Mouse (Mus musculus) adrenal gland, postnatal 36 days (tissue): Measurements from ENCODE around the gene Exoc1. TPM values are rescaled to one million over a fixed set of nuclear protein-coding genes. Genes with fewer than 3 reads are reported as not detected.

Experiments used
- DNase-seq, 2 experiments: peaks; one replicate each; pipeline ENCODE4 v3.0.0; 2021; ENCODE audit warnings: mixed read lengths in 1 of 2
- long read RNA-seq, 2 experiments: library from polyadenylated mRNA; stranded (forward); transcript quantifications; one replicate each; pipeline ENCODE4 v2.0.0; 2021; ENCODE audit warnings: borderline sequencing depth in 2 of 2
- total RNA-seq, 2 experiments: library from RNA; stranded (reverse); gene quantifications; 2 replicates each; pipeline ENCODE4 v1.2.3; 2021

Gene Exoc1
- total RNA-seq, result 10 to 100 TPM; 46.5 to 58.1 TPM
- long read RNA-seq, experiment 1, transcript Exoc1-202 (19 exons, 3,371 nt), result minor isoform, 7 of 47 reads
- long read RNA-seq, experiment 1, transcript Exoc1-201 (18 exons, 3,272 nt), result major isoform, 29 of 47 reads
- long read RNA-seq, experiment 1, partial matches to known transcripts, result 3 of 47 reads
- long read RNA-seq, experiment 1, other reads (novel, unspliced or antisense), result 6 of 47 reads
- long read RNA-seq, experiment 2, transcript Exoc1-201 (18 exons, 3,272 nt), result major isoform, 13 of 20 reads
- long read RNA-seq, experiment 2, partial matches to known transcripts, result 2 of 20 reads
- long read RNA-seq, experiment 2, other reads (novel, unspliced or antisense), result 1 of 20 reads

- DNase-seq, result peak; percentile 94 to 95
Observed at GRCm38 (mm10) chr5:76529040-76529703, at the start of gene Exoc1. Gene Exoc1 (plus strand): TSS chr5:76529311.

GRCm38 (mm10) chr5:76483811-76484210, 45.3 kb upstream of the Exoc1 start, which contains the start of gene Gm7271:
Gene Gm7271 (plus strand): TSS chr5:76484040.
- no peak for DNase-seq

GRCm38 (mm10) chr5:76495126-76495525, 34.0 kb upstream of the Exoc1 start:
- no peak for DNase-seq

GRCm38 (mm10) chr5:76522446-76522845, 6.7 kb upstream of the Exoc1 start:
- DNase-seq, result no peak

GRCm38 (mm10) chr5:76524623-76525022, 4.5 kb upstream of the Exoc1 start:
- peak in 1 of 2 experiments; percentile 41 for DNase-seq

- peak; percentile 42 to 56 for DNase-seq
Observed at GRCm38 (mm10) chr5:76525066-76525465, 4.0 kb upstream of the Exoc1 start.

GRCm38 (mm10) chr5:76525829-76526228, 3.3 kb upstream of the Exoc1 start:
- DNase-seq, result no peak

GRCm38 (mm10) chr5:76529704-76530066, 574 bp downstream of the Exoc1 start:
- no peak for DNase-seq

- DNase-seq, result no peak
Observed at GRCm38 (mm10) chr5:76533186-76533585, 4.1 kb downstream of the Exoc1 start.

GRCm38 (mm10) chr5:76536231-76536630, 7.1 kb downstream of the Exoc1 start:
- DNase-seq, result peak; percentile 21 to 38

- no peak for DNase-seq
Observed at GRCm38 (mm10) chr5:76537578-76537977, 8.5 kb downstream of the Exoc1 start.

- peak; percentile 67 to 73 for DNase-seq
Observed at GRCm38 (mm10) chr5:76540181-76540580, 11.1 kb downstream of the Exoc1 start.

- no peak for DNase-seq
Observed at GRCm38 (mm10) chr5:76540842-76541241, 11.7 kb downstream of the Exoc1 start.

- DNase-seq, result no peak
Observed at GRCm38 (mm10) chr5:76543200-76543599, 14.1 kb downstream of the Exoc1 start.

- DNase-seq, result no peak
Observed at GRCm38 (mm10) chr5:76550426-76550825, 21.3 kb downstream of the Exoc1 start.

- peak; percentile 74 to 75 for DNase-seq
Observed at GRCm38 (mm10) chr5:76565321-76565720, 36.2 kb downstream of the Exoc1 start.

GRCm38 (mm10) chr5:76574251-76574650, 45.1 kb downstream of the Exoc1 start:
- DNase-seq, result no peak

- DNase-seq, result no peak
Observed at GRCm38 (mm10) chr5:76577026-76577425, 47.9 kb downstream of the Exoc1 start.

- DNase-seq, result no peak
Observed at GRCm38 (mm10) chr5:76585378-76585777, 56.3 kb downstream of the Exoc1 start.

GRCm38 (mm10) chr5:76588551-76589283, 59.6 kb downstream of the Exoc1 start, which contains the start of gene Cep135:
Gene Cep135 (plus strand): TSS chr5:76588698.
- peak; percentile 93 to 97 for DNase-seq

- no peak for DNase-seq
Observed at GRCm38 (mm10) chr5:76589311-76589710, 60.2 kb downstream of the Exoc1 start.

- no peak for DNase-seq
Observed at GRCm38 (mm10) chr5:76590009-76590408, 60.9 kb downstream of the Exoc1 start.

GRCm38 (mm10) chr5:76591885-76592284, 62.8 kb downstream of the Exoc1 start:
- no peak for DNase-seq
